Mouse (Mus musculus): ENCODE measurements around the gene Atp6v1e2. TPM values are rescaled to one million over a fixed set of nuclear protein-coding genes. Genes with fewer than 3 reads are reported as not detected.

Gene Atp6v1e2
- total RNA-seq, 2 experiments from 2014 or later: not detected

DNA sequence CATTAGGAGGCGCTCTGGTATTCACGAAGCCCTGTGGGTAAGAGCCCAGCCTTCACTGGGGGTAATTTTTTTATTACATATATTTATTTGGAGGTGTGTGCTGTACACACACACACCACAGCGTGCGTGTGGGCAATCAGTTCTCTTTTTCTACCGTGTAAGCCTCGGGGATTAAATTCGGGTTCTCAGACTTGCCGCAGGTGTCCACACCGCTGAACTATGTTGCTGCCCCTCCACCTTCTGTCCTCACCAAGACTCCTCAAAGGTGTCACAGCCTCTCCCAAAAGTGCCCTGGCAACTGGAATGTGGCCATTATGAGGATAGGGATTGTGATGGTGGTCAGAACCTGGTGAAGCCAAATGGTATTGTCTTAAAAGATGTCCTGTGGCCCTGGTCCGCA lies 30.6 kb downstream of the Atp6v1e2 start, which contains the start of gene Tmem247:
Tmem247 (plus strand) TSS at position 301 of the 400 bp plus-strand sequence.
- no peak for DNase-seq (ENCODE audit: low spot score)

DNA sequence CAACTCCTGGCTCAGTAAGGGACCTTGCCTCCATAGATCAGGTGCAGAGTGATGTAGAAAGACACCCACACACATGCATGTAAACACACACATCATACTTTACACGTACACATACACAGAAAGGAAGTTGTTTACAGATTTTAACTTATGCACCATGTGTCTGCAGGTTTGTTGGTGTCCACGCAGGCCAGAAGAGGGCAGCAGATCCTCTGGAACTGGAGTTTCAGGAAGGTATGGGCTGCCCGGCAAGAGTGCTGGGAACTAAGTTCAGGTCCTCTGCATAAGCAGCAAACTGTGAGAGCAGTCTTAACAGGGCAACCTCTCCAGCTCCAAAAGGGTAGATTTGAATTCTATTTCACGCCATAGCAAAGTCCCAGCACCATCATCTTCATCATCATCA lies 32.2 kb downstream of the Atp6v1e2 start:
- DNase-seq (ENCODE audit: low spot score): no peak

DNA sequence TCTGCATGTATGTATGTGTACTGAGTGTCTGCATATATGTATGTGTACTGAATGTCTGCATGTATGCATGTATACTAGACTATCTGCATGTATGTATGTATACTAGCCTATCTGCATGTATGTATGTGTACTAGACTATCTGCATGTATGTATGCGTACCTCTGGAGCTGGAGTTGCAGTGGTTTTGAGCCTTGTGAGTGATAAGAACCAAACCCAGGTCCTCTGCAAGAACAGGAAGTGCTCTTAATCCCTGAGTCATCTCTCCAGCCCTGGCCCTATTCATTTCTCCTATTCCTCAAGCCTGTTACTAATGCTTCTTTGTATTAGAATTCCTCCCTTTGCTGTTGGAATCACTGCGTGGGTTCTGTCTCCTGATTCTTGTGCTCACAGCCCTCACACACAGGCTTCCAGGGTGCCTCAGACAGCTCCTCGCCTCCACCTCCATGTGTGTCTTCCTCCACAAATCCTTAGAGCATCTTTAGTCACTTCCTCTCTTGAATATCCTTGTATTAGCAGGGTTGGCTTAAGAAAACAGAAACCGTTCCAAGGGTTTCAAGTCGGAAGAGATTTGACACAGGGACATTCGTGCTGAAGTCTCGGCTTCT lies 34.6 kb downstream of the Atp6v1e2 start:
- no peak for DNase-seq (ENCODE audit: low spot score)

DNA sequence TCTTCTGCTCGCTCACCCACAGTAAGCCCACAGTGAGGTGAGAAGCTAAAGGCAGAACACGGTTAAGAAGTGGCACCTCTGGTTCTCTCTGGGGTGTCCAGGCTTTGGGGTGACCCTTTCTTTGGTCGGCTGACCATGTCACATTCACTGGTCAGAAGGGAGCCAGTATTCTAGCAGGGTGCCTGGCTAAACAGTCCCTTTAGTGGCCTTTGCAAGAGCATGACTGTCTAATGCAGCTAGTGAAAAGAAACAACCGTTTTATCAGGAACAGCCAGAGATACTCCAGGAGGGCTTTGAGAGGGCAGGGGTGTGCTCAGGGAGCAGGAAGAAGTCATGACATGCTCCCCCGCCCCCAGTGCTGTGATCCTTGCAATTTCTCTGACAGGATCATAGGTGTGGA lies 36.4 kb downstream of the Atp6v1e2 start:
- DNase-seq (ENCODE audit: low spot score): no peak

DNA sequence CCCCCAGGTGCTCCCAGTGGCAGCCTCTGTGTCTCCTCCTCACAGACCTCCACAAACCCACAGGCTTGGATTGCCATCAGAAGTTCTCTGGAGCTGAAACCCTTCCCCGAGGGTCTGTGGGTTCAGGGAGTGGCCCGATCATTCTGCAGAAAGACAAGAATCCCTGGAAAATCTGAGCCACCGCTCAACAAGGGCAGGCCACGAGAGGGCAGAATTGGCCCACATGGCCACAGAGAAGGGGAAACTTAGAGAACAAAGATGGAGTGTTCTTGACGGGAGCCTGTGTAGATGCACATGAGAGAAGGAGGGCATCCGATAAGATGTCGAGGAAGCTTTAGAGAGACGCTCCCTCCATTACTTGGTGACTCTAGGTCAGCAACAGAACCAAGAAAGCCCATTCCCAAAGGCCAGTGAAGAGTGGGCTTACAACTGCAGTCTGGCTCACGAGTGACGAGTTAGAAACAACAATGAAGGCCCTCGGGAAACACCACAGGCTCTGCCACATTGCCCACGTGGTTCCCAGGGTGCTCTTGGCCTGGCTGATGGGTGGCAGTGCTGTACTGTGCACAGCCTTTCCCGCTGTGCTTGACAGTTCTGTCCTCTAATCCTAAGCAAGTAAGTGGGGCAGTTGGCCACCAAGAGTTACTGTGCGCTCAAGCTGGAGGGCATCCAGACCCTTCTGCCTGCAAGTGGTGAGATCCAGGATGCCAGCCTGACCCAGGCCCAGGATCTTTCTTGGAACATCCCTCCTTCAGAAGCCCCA lies 37.8 kb downstream of the Atp6v1e2 start:
- DNase-seq (ENCODE audit: low spot score): no peak

DNA sequence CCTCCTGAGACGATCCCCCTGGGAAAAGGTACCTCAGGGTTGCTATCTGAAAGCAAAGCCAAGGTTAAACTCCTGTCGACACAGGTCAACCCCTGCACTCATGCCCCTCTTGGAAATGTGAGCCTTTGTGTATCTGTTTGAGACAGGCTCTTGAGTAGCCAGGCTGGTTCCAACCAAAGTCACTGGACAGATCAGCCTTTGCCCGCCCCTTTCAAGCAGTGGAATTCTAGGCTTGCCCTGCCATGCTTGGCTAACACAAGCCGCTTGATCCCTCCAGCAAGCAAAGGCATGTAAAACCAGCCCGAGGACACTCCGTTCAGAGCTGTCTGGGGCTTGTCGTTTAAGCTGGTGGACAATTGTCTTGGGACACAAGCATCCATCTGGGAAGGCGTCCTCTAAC lies 39.4 kb downstream of the Atp6v1e2 start:
- no peak for DNase-seq (ENCODE audit: low spot score)

DNA sequence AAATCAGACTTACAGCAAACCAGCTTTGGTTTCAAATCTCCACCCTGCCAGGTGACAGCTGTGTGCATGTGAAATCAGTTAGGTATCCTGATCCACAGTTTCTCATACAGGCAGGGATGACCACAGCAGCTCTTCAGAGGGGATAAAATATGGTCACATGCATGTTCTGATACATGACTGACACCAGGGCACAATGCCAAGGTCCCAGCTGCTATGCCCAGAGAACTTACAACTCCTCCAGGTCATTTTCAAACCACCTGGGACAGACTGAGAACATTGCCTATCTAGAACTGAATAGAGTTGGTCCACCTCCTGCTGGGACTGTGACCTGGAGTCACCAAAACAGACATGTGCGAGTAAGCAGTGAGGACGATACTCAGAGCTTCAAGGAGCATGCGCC lies 40.6 kb downstream of the Atp6v1e2 start:
- no peak for DNase-seq (ENCODE audit: low spot score)

DNA sequence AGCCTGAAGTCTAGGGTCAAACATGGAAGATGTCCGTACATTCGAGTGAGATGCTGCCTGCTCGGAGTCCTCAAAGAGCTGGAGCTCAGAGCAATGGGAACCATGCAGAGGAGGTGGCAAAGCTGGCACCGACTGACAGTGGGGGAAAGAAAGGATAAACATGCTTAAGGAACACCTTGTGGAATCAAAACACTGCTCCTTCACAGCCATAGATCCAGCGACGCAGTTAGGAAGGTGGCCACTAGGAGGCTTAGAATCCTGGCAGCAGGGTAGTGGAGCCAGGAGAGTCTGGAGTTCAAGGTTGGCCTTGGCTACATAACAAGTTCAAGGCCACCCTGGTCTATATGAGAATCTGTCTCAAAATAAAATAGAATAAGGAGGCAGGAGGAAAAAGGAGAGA lies 41.1 kb downstream of the Atp6v1e2 start:
- no peak for DNase-seq (ENCODE audit: low spot score)

DNA sequence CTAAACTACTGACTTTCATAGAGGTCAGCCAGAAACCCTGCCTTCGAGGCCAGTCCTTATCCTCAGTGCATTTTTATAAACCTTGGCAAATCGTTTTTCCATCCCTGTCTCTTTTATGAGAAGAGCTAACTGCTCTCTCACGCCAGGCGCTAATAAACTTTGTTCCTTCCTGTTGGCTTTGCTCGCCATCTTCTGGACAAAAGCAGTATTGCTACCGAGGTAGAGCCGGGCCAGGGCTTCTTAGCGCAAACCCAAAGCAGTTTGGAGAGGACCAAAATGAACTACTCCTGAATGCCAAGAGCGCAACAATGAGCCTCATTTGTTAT lies 41.6 kb downstream of the Atp6v1e2 start:
- DNase-seq (ENCODE audit: low spot score): peak; percentile 89

DNA sequence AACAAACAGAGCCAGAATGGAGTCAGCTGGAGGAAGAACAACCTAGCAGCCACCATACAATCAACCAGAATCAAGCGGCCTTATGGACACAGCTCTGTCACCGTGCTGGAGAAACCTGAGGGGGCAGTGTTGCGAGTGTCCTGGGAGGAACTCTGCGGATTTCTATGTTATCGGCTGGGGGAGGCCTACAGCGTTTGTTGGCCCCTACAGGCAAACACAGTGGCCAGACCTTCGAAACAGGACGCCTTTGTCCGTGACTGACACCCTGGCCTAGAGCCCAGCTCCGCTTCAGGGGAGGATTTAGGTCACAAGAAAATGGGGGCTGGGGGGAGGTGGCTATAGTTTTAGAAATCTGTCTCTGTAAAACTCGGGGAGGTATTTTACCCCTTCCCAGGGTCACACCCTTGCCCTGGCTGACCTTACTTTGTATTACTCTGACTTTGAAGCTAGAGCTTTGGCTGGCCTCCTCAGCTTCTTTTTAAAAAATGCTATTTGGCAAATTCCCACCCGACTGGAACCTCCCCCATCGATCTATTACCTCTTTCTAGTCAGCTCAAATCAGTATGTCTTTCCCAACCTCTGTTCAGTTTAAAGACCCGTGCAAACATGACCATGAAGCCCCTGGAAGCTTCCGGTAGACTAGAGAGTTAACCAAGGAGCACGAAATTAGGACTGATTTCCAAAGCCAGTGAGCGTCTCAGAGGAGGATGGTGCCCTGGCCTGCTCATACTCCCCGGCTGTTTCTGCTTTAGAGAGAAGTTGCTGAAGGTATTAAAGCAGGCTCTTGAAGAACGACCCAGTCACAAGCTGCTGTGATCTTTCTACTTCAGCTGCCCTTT lies 42.2 kb downstream of the Atp6v1e2 start:
- DNase-seq (ENCODE audit: low spot score): peak; percentile 24

DNA sequence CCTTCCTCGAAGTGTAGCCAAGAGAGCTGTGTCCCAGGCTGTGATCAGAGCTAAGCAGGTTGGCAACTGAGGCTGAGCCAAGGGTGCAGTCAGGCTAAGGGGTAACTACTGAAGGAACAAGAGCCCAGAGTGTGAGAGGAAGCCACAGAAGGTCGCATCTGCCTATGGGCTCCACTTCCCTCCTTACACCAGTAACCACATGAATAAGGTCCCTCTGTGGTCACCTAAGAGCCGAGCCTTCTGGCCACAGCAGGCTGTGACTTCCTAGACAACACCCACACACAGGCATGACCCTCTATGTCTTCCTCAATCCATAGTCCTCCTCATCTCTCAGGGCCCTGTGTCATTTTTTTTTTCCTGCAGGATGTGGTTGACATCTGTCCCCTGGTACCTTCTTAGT lies 43.5 kb downstream of the Atp6v1e2 start:
- DNase-seq (ENCODE audit: low spot score): no peak

DNA sequence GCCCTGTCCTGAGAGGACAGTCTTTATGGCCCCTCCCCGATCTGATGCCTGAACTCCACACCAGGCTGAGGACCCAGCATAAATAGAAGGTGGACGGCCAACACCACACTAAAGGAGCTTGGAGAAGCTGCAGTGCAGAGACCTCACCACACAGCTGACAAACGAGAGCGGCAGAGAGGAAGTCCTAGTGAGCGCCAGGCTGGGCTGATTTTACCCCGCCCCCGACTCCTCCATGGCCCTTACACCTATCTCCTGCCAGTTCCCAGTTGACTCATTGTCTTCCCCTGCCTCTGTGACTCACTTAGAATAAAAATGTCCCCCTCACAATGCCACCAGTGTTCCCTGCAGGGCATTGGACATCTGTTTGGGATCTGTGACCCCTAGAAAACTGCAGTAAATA lies 44.1 kb downstream of the Atp6v1e2 start:
- DNase-seq (ENCODE audit: low spot score): no peak

DNA sequence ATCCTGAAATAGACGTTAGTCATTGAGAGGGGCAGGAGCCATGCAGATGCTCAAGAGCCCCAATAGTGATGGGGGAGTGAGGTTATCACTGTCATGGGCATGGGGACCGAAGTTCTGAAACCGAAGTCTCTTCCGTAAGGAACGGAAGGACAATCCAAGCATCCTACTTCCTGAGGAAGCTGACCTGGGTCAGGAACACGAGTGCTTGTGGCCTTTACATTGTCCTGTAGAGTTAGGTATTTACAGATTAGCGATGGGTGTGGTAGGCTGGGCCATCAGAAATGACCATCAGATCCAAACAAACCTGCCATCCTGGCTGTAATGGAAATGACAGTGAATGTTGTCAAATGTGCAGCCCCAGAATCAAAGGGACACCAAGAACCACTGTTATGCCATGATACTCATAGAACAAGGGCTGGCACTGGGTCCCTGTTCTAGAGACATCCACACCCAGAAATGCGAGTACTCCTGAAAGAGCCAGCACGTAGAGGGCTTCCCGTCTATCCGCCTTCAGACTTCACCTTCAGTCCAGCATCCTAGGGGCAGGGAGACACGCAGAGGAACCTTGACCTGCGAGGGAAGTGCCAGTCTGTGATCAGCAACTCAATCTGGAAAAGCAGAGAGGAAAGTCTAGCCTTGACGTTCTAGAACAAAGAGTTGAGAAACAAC lies 45.2 kb downstream of the Atp6v1e2 start:
- DNase-seq (ENCODE audit: low spot score): no peak

DNA sequence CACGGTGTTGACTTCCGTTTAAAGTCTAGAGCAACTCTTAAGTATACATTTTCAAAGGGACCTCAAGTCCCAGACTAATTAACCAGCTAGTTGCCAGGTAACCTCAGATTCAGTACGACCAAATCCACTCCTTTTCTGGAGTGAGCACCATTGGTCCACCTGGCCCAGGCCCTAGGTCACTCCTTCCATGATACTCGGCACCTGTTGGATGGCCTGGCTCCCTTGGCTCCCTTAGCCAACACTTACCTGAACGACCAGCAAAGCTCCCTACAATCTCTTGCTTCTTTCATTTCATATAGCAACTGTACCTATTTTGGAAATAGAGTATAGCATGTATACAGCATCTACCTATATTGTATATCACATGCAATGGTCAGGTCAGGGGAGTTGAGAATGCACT lies 47.1 kb downstream of the Atp6v1e2 start:
- DNase-seq (ENCODE audit: low spot score): no peak

DNA sequence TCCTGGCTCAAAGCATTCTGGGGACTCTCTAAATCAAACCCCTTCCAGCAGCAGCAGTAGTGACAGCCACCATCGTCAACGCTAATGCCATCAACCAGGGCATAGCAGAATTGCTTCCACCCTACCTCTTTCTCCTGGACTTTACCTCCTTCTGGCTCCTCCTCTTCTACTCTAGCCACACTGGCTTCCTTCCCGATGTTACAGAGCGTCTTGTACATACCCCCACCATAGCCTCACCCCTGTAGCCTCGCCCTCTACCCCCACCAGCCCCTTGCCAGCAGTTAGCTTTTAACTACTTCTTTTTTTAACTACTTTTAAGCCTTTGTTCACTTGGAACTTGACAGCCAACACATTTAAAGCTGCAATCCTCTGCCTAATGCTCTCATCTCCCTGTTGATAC lies 47.9 kb downstream of the Atp6v1e2 start:
- DNase-seq (ENCODE audit: low spot score): no peak

DNA sequence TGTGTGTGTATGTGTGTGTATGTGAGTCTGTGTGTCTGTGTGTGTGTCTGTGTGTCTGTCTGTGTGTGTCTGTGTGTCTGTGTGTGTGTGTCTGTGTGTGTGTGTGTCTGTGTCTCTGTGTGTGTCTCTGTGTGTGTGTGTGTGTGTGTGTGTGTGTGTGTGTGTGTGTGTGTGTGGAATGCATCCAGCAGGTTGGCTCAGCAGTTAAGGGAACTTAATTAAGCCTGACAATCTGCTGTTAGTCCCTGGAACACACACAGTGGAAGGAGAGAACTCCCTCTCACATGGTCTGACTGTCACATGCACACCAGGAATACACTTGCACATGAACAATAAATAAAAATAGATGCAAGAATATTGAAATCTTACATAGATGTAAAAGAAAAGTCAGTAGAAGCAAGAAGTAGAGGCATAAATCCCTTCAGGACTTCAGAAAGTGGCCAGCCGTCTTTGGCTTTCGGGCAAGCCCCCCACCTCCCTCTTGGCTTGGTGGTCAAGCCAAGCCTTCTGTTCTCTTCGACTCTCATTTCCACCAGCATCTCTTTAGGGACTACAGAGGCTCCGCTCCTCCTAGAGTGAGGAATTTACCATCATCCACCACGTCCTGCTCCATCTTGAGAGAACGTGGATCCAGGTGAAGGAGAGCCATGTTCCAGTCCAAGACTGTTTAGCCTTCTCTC lies 50.1 kb downstream of the Atp6v1e2 start:
- no peak for DNase-seq (ENCODE audit: low spot score)

DNA sequence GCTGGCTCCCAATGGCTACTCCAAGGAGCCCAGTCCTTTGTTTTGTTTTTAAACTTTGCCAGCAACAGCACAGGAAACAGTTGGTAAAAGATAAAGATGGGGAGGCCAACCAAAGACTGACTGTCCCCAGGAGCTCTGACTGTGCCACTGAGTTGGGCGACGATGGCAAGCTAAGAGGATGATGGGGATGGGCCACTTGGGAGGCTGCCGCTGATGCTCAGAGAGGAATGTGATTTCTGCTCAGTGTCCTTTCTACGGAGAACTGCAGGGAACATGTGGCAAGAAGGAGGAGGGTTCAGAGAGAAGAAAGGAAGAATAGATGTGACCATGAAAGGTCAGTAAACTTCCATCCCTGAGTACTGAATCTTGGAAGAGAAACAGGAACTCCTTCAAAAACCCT lies 52.5 kb downstream of the Atp6v1e2 start:
- DNase-seq (ENCODE audit: low spot score): no peak
